Mouse (Mus musculus): ENCODE measurements around the gene Nr1i2.

- TF ChIP-seq CTCF (IDR thresholded peaks at IDR 0.05; ENCODE audit: control insufficient read depth, insufficient read depth, insufficient replicate concordance, low read depth, low read length) (no peak), POLR2A (IDR thresholded peaks at IDR 0.05; ENCODE audit: control insufficient read depth, low read depth, low read length) (no peak)
These were observed 57.6 kb downstream of the Nr1i2 start for GRCm38 (mm10) chr16:38236936-38237585.

Data from testis, adult 2 months (tissue).